Mouse (Mus musculus): ENCODE results near the gene Grin2d.

Gene Grin2d

DNA sequence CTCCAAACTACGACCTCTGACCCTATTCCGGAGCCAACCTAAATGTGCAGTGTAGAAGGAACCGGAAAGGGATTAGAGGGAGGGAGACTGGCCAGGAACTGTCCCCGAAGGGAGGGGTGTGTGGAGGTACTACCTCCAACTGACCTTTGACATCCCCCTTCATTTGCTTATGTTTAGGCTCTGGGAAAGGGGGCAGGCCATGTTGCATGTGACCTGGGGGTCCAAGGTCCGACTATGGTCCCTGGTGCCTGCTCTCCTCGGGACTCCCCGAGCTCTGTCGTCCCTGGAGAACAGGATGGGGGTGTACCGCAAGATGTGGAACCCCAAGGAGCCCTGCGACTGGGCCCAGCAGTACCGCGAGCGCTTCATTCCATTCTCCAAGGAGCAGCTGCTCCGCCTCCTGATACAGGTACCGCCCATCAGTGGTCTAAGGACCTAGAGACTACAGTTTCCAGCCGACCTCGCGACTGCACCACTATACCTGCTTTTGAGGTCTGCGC is 19.1 kb upstream of the Grin2d start:
- DNase-seq (ENCODE audit: low spot score): no peak

DNA sequence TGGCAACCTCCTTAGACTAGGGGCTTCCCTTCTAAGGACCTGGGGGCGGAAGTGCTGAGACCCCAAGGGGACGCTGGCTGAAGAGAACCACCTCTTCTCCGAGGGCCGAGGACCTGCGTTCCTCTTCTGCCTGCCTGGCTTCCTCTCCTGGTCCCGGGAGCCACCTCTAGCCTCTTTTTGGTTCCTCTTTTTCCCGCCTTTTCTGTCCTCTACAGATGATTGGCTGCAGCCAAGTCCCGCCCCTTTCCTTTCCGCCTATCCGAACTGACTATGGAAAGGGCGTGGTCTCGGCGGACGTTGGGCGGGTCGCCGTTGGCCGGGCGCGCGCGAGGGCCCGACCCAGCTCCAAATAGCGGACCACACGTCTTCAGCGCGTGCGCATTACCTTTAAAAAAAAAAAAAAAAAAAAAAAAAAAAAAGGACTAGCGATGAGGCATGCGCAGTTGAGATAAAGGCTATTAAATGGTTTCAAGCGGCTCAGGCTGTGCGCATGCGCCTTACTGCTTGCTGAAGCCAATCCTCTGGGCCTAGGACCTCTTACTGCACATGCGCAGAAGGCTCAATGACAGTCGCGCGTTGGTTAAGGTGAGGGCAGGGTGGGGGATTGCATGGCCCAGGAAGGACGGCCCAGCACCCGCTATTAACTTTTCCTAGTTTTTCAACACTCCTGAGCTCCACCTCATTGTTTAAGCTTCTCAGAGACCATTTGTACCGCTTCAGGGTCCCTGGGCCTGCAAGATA is 18.5 kb upstream of the Grin2d start, which contains the start of the genes Syngr4 and Tmem143:
Gene Syngr4 (minus strand): TSS at position 198 of the 741 bp plus-strand sequence.
Gene Tmem143 (plus strand): TSS at position 425 of the 741 bp plus-strand sequence.
- peak; percentile 100 for DNase-seq (ENCODE audit: low spot score)

DNA sequence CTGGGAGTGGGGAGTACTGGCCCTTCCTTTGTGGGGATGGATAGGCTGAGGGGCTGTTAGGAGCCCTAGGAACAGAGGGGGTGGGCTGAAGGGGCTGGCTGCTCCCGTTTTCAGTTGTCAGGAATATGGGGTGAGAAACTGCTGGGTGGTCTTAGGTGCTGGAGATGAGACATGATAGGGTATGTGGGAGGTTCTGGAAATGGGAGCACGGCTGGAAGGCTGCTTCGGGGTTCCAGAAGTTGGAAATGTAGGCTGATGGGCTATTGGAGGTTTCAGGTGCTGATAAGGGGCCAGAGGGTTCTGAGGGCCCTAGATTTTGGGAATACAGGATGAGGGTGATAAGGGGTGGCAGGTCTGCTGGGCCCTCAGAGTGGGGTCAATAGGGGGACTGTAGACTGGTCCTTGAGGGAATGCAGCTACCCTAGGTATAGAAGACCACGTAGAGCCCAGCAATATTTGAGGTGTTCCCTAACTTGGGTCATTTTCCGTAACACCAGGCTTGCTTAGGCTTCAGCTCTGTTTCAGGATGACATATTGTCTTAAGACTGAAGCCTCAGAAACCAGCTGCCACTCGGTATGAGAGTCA is 17.8 kb upstream of the Grin2d start:
- no peak for DNase-seq (ENCODE audit: low spot score)

DNA sequence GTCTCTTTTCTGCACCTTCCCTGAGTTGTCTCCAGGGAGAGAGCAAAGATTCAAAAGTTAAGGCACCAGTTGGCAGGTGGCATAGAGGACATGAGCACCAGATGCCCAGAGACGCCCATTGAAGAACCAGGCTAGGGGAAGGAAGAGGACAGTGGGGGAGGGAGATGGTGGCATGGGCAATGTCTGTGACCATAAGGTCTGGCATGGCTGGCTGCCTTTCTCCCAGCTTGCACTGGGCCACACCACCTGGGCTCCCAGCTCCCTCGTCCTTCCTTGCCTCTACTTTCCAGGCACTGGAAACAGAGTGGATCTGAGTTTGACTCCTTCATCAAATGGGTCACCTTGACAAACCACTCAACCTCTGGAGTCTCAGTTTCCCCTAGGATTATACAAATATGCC is 14.5 kb upstream of the Grin2d start:
- DNase-seq (ENCODE audit: low spot score): no peak

DNA sequence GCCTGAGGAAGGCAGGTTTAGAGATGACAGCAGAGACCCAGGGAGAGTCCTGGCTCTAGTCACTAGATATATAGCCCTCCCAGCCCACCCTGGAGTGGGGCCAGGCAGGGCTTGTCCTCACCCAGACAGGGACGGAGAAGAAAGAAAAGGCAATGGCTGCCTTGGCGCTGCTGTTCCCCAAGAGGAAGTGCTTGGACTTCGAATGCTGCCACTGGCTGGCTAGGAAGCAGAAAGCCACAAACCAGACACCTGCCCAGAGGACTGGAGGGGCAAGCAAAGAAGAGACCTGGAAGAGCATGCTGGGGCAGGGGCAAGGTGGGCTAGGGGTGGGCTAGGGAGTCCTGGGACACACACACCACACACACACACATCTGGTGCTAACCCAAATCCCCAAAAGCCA is 9.1 kb upstream of the Grin2d start:
- no peak for DNase-seq (ENCODE audit: low spot score)

DNA sequence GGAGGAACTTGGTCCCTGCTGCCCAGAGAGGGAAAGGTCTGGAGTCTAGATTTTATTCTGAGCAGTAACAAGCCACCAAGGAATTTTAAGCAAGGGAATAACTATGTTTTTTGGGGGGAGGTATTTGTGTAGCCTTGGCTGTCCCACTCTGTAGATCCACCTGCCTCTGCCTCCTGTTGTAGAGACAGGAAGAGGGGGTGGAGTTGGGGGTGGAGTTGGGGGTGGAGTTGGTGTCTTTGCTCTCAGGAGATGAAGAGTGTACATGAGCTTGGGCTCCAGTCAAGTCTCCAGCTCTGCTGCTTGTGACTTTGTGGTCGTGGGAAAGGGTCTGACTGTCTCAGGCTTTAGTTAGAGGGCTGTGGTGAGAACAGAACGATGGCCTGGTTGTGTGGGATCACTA is 2.8 kb upstream of the Grin2d start:
- DNase-seq (ENCODE audit: low spot score): no peak

DNA sequence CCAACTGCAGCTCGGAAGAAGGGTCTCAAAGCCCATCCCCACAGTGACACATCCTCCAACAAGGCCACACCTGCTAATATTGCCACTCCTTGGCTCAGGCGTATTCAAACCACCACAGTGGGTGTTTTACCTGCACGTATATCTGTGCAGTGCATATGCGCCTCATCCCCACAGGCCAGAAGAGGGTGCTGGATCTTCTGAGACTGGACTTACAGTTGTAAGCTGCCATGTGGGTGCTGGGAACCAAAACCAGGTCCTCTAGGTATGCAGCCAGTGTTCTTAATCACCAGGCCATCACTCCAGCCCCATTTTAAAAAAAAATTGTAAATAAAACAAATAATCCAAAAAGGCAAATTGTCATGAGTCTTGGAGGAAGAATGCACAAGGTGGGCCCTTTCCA is 2.4 kb upstream of the Grin2d start:
- no peak for DNase-seq (ENCODE audit: low spot score)

DNA sequence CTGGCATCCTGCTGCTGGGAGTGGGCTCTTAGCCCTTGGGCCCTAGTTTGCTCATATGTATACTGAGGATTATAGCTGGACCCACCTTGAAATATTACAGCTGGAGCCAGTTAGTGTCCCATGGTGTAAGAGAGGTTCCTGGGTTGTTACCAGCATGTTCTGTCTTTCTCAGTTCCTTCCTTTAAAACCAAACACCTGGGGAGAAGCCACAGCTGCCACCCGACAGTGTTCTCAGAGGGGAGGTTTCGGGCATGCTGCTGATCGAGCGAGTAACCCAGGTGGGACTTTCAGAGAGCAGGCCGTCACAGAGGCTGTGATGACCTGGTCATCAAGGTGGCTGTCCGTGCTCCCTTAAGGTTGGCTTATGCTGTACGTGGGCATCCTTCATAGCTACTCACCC is 1.3 kb downstream of the Grin2d start:
- no peak for DNase-seq (ENCODE audit: low spot score)

DNA sequence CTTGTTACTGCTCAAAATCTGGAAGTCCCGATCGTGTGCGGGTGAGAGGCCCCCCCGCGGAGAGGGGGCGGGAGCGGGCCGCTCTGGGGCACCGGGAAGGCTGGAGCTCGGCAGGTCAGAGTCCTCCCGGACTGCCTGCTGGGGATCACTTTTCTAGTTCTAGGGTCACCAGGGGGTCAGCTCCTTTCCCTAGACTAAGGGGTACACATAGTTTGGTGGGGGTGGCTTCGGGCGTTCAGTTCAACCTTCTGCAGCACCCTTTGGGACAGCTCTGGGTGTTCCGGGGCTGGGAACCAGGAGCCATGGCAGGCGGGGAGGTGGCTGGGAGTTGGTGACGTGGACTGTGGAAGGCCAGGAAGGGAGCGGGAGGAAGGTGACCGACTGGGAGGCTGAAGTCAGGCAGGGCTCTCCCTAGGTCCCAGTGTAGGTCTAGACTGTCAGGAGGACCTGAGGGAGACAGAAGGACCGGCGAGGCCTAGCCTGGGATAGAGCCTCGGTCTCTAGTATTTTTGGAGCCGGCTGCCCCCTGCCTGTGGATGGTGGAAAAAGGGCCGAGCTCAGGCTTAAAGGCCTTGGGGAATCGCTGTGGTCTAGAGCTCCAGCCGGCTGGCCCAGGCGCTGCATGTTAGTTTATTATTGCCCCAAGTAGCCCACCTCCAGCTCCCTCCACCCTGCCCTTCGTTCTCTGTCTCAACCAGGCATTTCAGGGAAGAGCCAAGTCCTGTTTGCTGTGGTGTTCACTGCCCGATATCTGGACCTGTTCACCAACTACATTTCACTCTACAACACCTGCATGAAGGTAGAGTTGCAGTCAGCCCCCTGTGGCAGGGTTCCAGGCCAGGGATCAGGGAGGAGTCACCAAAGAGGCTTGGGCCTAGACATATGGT is 4.9 kb downstream of the Grin2d start:
- peak; percentile 69 for DNase-seq (ENCODE audit: low spot score)

DNA sequence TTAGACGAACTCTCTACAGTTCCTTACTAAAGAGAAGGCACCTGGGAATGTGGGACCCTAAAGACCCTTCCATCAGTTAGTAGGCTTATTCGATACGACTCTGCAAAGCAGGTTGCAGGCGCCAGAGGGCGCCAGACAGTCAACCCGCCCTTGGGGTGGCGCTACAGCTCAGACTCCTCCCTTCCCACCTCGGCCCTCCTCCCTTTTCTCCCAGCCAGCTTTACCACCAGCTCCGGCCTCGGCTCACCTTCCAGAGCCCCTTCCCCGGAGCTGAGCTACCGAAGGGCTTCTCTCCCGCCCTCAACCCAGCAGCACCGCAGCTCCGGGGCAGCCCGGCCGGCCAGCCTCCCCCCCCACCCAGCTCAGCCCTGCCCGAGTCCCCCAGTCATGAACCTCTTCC is 5.6 kb downstream of the Grin2d start, which contains the start of gene Kdelr1:
Gene Kdelr1 (plus strand): TSS at position 149 of the 400 bp plus-strand sequence.
- DNase-seq (ENCODE audit: low spot score): peak; percentile 97

DNA sequence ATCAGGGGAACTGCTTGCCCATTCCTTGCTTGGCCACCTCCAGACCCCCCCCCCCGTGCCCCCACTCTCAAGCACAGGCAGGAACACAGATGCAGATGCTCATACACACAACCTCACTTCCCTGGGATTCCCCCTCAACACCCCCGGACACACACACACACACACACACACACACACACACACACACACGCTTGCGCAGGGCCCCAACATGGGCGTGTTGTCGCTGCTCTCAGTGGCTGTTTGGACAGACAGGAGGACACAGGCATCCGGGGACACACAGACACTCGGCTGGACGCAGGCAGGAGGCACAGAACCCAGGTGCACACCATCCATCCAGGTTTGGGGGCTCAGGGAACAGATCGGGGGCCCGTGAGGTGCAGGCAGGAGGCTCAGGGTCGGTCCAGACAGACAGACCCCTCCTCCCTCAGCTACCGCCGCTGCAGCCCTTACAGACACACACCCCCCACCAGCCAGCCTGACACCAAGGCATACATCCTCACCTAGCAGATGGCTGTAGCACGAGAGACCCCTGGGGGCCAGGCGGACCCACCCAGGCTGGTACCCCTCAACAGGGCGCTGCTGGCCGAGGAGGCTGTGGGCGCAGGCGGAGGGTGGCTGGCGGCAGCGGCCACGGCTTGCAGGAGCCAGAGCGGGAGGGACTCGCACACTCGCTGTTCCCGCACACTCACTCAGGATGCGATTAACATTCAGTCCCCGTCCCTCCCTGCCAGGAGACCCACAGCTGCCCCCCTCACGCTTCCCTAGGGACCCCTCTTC is 7.7 kb downstream of the Grin2d start:
- peak; percentile 30 for DNase-seq (ENCODE audit: low spot score)

DNA sequence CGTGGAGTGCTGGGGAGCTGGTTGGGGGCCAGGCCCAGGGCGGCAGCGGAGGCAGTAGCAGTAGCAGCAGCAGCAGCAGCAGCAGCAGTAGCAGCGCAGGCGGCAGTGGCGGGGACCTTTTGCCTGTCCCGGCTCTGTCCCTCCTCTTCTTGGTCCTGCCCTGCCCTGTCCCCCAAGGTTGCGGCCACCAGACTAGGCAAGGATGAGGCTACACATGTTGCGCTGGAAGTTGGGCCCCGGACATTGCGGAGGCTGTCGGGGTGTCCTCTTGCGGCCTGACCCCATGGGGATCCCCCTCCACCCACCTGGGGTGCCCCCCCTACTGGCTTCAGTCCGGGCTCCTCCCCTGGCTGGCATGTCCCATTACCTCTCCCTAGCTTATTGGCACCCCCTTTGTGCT is 8.4 kb downstream of the Grin2d start:
- no peak for DNase-seq (ENCODE audit: low spot score)

DNA sequence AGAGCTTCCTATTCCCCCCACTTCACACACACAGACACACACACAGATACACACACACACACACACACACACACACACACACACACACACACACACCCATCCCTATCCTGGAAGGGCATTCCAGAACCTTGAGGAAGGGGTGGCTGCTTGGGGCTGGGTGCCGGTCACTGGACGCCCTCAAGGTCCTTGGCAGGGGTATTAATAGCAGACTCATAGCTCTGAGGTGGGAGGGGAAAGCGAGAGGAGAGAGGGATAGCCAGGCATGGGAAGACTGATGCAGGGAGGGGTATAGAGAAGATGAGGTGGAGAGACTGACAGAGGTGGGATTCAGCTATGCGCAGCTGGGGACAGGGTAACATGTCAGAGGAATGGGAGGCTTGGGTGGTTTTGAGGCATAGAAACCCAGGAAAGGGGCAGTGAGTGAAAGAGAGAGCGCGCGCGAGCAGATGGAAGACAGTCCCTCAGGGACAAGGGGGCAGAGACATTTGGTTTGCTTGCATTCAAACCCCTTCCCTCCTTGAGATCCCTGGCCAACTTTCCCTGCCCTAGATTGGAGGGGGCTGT is 9.0 kb downstream of the Grin2d start:
- DNase-seq (ENCODE audit: low spot score): no peak

DNA sequence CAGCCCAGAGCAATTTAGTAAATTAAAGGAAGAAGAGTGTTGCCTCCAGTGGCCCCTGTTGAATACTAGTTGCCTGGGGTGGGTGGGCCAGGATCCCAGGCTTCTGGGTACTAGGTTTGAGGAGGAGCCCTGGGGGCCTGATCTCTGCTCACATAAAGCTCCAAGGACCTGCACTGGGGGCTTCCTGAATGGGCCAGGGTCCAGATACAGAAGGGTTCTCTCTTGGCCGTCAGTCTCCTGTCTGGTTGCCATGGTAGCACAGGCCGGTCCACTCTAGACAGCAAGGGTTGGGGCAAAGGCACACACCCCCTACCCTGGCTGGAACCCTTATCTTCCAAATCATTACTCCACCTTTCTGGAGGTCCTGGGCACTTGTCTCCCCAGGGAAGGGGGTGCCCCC is 10.3 kb downstream of the Grin2d start:
- DNase-seq (ENCODE audit: low spot score): no peak

DNA sequence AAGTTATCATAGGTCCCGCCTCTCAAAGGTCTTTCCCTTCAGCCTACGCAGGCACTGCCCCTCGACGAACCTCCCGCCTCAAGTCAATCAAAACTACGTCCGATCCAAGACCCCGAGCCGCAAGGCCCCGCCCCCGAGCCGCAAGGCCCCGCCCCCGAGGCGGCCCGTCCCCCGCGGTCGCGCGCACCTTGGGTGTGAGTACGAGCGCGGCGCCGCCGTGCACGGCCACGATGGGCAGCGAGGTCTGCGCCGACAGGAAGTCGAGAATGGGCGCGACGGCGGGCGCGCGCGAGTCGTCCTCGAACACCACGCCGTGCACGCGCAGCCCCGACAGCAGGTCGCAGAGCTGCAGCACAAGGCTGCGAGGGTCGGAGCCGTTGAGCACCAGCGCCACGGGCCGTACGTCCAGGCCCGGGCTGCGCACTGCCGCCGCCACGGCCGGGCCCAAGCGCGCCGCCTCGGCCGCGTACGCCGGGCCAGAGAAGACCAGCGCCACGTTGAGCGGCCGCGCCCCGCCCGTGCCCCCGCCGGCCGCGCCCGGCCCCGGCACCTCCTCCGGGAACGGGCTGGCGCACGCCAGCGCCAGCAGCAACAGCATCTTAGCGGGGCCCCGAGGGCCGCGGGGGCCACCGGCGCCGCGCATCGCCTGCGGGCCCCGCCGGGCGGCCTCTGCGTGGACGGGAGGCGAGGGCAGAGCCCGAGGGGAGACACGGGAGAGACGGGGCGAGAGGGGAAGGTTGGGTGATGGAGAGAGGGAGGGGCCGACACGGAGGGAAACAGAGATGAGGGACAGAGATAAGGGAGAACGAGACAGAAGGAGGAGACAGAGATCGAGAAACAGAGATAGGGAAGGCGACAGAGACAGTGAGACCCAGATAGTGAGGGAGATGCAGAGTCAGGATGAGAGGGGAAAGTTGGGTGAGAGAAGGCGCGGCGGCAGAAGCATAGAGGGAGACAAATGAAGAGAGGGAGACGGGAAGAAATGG is 12.0 kb downstream of the Grin2d start:
- DNase-seq (ENCODE audit: low spot score): peak; percentile 92

DNA sequence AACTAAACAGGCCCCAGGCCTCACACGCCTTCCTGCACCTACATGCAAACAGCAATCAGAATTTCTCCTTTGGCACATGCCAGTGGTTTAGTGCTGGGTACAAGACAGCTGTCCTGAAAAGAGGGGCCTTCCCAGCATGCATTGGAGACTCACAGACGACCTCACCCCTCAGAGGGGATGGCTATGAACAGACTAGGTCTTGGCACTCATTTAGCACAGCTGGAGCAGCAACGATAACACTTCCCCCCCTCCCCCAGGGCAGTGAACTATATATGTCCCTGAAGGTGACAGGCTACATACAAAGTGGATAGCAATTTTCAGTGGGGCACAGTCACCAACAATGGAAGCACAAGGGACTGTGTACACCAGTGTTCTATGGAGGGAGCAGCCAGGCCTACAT is 13.7 kb downstream of the Grin2d start:
- DNase-seq (ENCODE audit: low spot score): no peak

DNA sequence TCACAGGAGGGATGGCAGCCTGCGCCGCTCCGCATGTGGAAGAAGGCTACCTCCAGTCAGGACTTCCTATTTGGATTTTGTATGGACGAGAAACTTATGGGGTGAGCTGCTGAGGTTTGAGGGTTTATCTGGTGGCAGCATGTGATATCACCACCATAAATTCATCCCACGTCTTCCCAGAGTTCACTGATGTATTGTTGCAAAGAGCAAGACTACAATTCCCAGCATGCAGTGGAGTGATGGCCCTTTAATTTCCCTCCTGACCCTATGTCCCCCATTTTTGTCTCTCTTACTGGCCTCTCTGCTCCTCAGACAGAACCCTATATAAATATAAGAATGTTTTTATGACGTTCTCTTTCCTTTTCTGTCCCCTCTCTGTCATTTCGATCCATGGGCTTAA is 15.4 kb downstream of the Grin2d start:
- DNase-seq (ENCODE audit: low spot score): no peak

DNA sequence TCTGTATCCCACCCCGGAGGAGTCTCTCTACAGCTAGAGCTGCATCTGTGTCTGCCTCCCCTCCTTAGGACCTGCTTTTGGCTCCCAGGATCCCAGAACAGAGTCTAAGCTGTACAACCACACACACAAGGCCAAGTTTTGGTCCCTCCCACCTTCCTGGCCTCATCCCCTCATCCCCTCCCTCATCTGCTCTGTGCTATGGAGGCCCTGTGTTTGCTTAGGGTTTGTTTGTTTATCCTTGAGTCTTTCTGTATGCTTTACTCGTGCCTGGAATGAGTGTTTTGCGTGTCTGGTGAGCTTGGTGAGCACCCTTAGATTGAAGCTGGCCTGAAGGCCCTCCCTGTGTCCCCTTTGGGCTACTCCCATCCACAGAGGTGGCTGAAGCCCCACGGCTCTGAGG is 19.2 kb downstream of the Grin2d start:
- no peak for DNase-seq (ENCODE audit: low spot score)

DNA sequence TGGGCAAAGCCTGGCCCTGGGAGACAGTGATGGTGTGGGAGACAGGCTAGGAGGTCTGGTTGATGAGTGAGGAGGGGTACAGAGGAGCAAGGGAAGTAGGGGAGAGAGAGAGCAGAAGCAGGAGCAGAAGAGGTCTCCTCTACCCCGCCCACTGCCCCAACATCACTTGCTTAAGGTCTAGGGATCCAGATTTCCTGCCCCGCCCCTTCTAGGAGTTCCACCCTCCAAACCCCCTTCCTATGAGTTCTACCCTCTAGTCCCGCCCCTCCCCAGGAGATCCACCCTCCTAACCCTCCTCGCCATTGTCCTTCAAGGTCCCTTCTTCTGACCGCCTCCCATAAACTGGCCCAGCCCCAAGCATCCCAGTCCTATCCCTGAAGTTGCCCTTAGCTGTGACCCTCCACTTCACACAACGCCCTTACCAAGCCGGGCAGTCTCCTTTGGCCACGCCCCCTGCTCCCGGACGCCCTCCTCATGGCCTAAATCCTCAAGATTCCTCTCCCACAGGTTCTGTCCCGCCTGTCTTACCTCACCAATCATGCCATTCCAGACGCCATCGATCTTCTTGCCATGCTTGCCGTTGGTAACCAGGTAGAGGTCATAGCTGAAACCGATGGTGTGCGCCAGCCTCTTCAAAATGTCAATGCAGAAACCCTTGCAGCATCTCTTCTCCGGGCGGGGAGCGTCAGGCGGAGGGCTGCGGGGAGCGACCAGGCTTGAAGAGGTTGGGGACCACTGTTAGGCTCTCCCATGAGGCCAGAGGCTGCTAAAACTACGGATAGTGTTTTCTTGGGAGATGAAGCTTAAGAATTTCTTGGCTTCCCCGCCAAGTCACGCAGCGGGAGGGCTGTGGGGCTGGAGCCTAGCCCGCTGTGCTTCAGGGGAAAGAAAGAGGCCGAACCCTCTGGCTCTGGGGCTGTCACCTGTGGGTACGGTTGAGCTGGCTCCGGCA is 21.0 kb downstream of the Grin2d start:
- peak; percentile 56 for DNase-seq (ENCODE audit: low spot score)
